Mouse (Mus musculus): ENCODE measurements at regions not wholly inside any gene's neighbourhood (a gene's known extent, or its start where the extent isn't known, plus 50 kb on each side); places are given as distances from the start of the nearest gene placed in this dataset.

DNA sequence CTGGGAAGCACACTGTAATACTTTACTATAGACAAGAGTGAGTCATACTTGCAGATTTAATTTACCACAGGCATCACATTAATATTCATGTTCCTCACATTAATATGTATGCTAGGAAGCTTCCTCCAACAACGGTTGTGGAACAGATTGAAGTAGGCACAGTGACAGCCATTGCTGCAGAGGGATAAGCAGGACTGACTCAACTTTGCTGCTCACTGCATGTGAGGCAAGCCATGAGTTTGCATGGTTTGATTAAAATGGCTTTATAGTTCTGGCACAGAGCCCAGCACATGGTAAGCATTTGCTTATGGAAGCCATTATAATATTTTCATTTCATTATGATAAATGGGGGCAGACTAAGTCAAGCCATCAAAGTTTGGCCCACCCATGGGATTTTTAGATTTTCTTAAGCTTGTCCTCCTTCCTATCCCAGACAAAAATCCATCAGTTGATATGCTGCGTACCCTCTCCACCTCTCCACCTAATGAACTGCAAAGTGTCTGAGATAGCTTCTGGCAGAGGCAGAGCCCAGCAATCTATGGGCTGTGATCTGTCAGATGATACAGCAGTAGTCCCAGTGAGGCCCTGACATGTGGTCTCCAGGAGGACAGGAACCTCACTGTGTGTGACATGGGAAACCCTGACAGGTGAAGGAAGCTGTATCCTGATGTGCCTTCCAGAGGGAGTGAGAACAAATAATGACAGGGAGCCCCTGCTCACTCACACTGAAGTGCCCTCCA is 109.6 kb upstream of the Arrdc4 start:
- peak; percentile 10 for DNase-seq (ENCODE audit: low read depth)

DNA sequence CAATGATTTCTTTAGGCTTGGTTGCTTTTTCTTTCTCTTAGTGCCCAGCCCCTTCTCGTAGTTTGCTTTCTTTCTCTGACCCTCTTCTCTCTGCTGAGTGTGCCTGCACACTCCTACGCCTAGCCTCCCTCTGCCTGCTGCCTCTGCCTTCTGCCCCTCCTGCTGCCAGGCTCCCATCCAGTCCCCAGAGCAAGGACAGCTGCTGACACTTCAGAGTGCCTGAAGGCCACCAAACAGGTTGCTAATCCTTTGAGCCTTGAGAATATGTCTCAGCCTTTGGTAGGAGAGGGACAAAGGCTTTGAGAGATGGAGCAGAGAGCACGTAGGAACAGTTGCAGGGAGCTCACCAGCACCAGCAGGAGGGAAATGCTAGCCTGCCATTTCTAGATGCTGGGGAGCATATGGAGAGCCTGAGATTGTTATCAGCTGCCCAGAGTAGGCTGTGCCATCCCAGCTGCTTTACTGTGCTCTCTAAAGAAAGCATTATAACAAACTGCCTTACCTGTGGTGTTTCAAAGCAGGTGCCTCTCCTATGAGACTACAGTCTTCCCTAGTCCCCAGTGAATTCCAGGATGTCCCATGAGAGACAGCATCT is 103.0 kb upstream of the Arrdc4 start:
- DNase-seq (ENCODE audit: low read depth), result no peak

DNA sequence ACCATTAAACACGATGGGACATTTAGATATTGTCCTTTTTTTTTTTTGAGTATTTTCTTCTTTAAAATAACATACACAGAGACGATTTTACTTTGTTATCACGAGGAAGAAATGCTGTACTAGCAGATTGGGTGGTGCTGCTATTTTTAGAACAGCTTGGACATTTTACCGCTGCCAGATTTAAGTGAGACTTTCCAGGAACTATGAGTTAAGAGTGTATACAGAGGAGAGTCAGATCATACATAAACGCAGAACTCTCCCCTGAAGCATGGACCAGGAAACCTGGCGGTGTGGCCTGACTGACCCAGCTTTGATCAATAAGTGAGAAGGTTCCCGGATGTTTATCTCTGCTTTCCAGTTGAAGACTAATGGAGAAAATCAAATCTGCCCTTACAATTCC is 95.6 kb upstream of the Arrdc4 start:
- DNase-seq (ENCODE audit: low read depth), result no peak

DNA sequence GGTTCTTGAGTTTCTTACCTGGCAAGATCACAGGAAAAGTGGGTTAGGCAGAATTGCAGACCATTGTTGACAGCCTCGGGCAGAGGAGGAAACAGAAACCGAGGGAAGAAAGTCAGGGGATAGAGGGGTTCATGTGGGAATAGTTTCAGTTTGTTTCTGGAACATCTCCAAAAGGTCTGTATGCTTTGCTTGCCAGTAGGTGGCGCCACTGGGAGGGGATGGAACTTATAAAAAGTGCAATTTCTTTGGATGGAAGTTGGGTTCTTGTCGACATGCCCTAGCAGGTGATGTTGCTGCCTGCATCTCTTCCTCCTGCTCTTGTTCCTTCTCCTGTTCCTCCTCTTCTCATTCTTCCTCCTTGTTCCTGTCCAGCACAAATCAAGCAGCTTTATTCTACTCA is 94.3 kb upstream of the Arrdc4 start:
- peak; percentile 59 for DNase-seq (ENCODE audit: low read depth)

DNA sequence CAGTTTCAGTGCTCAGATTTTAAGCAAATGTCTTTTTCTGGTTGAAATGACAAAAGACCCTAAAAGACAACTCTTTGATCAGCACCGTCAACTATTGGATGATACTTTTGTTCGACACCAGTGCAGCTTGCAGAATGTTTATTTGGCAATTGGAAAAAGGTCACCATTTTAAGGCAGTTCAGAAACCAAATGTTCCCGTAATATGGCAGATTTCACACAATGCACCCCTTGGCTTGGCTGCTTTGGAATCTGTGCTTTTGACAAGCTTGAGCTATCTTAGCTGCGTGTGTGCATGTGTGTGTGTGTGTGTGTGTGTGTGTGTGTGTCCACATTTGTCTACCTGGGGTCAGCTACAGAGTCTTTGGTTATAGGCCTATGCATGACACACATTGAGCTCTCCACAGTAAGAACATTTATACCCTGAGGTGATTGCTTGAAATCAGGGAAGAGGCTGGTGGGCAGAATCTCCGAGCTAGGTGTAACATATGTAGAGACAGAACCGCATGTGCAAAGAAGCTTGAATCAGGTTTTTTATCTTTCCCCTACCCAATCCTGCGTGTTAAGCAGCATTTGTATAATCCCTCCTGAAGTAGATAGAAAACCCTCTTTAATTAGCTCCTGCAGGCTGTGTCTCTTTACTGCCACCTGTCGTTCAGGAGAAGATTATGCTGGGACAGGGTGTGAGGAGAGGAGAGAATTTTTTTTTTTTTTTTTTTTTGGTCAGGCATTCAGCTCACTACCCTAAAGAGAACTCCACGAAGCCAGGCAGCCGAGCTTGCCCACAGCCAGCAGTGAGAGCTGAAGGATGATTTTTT is 85.1 kb upstream of the Arrdc4 start:
- DNase-seq (ENCODE audit: low read depth), result peak; percentile 44

DNA sequence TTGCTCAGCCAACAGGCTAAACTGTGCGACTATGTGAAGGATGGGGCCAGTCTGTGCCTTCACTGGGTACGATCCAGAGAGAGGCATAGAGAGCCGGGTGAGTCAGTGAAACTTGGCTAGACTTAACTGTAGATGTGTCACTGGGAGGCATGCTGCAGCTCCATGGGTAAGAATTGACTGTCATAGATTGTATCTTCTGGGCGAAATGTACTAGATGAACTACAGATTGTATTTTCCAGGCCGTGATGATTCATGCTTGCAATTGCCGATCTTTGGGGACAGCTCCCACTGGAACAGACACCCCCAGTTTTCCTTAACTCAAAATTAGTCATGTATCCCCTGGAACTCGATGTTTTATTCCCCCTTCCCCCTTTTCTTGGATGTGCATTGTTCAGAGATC is 84.5 kb upstream of the Arrdc4 start:
- peak; percentile 44 for DNase-seq (ENCODE audit: low read depth)

DNA sequence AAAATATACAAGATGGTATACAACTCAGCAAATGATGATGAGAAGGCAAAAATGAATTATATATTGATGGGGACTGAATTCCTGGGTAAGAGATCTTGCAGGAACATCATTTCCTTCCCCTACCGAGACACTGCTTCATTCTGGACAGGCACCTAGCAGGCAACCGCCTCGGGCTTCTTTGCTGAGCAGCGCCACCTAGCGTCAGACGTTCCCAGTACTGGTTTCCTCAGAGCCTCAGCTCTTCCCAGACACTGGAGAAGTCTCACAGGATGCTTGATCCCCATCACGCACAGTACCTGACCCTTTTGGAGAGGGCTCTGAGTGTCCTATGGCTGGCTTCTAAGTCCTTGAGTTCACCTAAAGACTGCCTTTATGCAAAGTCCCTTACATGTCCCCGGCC is 80.8 kb upstream of the Arrdc4 start:
- peak; percentile 86 for DNase-seq (ENCODE audit: low read depth)

DNA sequence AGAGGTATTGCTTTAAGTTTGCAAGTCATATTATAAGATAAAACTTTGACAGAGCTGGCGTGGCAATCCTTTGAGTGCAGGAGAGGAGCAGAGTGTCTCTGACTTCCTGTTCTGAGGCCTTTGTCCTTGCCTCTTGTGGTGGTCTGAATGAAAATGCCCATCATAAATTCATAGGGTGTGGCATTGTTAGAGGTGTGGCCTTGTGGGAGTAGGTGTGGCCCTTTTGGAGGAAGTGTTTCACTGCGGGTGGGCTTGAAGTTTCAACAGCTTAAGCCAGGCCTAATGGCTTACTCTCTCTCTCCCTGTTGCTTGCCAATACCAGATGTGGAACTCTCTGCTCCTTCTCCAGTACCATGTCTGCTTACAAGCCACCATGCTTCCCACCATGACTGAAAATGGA is 75.4 kb upstream of the Arrdc4 start:
- no peak for DNase-seq (ENCODE audit: low read depth)

DNA sequence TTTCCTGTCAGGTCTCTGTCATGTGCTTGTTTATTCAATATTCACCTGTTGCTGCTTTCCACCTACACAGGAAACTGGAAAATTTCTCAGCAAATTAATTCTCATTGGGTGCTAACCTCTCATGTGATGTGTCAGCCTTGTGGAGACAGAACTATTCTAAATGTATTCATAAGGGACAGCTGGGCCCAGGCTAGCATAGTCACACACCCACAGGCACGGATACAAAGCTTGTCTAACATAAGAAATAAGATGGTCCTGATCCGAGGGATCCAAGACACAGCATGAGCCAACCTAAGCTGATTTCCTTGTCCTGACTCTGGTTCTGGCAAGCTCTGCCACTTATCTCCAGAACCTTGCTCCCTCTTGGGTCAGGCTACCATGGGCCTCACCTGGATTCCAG is 74.6 kb upstream of the Arrdc4 start:
- DNase-seq (ENCODE audit: low read depth), result no peak

DNA sequence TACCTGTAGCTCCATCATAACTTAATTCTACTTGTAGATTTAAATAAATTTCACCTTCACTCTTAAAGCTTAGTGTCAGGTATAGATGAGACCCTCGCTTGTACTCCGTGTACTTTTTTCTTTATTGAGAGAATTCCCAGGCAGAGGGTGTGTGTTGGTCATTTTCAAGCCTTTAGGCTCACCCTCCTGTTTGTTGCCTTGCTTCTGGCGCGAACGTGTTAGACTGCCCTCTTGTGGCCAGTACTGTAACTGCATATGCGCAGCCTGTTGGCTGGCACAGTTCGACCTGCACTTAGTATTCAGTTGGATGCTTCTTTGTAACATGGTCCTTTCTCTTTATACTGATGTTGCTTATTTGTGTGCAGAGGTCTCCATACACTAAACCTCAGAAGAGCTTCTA is 74.1 kb upstream of the Arrdc4 start:
- peak; percentile 85 for DNase-seq (ENCODE audit: low read depth)

DNA sequence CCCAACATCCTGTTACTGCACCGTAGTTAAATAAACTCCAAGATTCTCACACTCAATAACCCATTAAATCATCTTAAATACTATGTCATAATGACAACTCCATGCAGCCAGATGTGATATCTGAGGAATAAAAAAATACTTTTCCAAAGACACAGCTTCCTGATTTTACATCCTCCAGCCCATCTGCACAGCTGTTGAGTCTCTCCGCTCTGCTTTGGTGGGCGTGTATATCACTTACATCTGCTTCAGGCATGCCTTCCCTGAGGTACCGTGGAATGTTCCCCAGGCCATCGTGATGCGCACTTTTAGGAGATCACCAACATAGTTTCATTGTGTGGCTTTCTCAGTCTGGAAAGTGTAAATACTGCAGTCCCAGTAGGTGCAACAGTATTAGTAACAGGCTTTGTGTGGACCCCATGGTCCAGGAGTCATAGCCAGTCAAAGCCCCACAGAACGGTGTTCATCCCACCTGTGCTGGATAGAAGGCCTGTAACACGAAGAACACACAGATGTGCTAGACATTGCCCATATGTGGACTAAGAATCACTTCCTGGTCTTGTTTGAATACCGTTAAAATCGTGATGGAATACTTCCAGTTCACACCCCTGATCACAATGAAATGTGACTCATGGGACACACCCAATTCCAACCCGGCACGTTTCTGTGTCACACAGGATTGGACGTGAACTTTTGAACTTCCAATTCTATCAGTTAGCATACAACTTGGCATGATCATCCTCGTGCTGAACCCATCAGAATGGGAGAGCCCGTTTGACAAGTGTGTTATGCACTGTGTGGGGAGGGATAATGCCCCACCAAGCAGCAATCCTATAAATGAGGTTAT is 66.0 kb upstream of the Arrdc4 start:
- DNase-seq (ENCODE audit: low read depth), result no peak

DNA sequence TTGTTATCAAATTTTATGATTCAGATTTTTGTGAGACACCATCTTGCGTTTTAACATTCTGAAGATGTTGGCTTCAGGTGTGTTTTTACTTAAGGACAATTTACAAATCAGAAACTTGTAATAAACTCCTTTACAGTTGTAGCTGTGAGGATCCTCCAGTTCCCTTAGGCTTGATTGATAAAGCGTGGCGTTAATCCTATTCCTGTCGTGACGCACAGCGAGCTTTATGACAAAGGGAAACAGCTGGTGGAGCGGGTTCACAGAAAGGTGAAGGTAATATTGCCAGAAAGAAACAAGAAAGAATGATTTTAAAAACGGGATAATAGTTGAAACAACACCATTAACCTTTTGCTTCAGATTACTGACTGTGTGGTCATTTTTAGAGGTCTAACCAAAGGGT is 60.7 kb upstream of the Arrdc4 start:
- no peak for DNase-seq (ENCODE audit: low read depth)

Data from NIH3T3 (cell line).